8 mouse cellular contexts compared by ENCODE assay signal in genomic region chr9:57485774-57486173, GRCm38 (mm10). TPM values are rescaled to one million over a fixed set of nuclear protein-coding genes. Genes with fewer than 3 reads are reported as not detected.
DNase-seq lines count a peak whose midpoint lies in the region; ATAC-seq and TF ChIP-seq lines count a peak whose summit lies in the region.

No protein-coding gene starts in this region.

- H3K36me3 ChIP-seq in heart, embryonic 15.5 days, result no peaks in the 10 kb centered on the region
- no peaks in the 10 kb centered on the region for H3K36me3 ChIP-seq in lung, postnatal 0 days (ENCODE audit: insufficient read depth, low read length)

- TF ChIP-seq EP300 in lung, postnatal 0 days (IDR thresholded peaks at IDR 0.05), result no peak

- 0 out of 2 replicates have a peak, but pooled peaks cover 2% of the 10 kb centered on the region for H3K27me3 ChIP-seq in heart, embryonic 15.5 days
- H3K27me3 ChIP-seq in lung, postnatal 0 days (replicated peaks; ENCODE audit: insufficient read depth, low read length), result no peaks in the 10 kb centered on the region

- H3K9ac ChIP-seq in heart, embryonic 15.5 days, result no peak overlapping the region
- H3K9ac ChIP-seq in lung, postnatal 0 days (replicated peaks; ENCODE audit: low read depth), result no peak overlapping the region

- 0 out of 2 replicates have a peak, but pooled peaks cover 3% of the 10 kb centered on the region for H3K4me1 ChIP-seq in heart, embryonic 15.5 days (replicated peaks)
- H3K4me1 ChIP-seq in lung, postnatal 0 days (ENCODE audit: insufficient read depth, low read depth, low read length), result no peaks in the 10 kb centered on the region

- no peak overlapping the region for H3K27ac ChIP-seq in heart, embryonic 15.5 days
- no peak overlapping the region for H3K27ac ChIP-seq in lung, postnatal 0 days (ENCODE audit: low read length)

- WGBS in heart, embryonic 15.5 days, result 12% methylated on average over 7 of the region's 7 CpGs
- WGBS in lung, postnatal 0 days, result 15% methylated on average over 7 of the region's 7 CpGs

- peak; percentile 90; the same call in 1 of the 2 replicates for TF ChIP-seq CTCF in brain, embryonic 14.5 days (IDR thresholded peaks at IDR 0.05; ENCODE audit: borderline replicate concordance, extremely low read depth, insufficient read depth, insufficient read length)
- TF ChIP-seq CTCF in lung, postnatal 0 days (IDR thresholded peaks at IDR 0.05), result peak; percentile 98

- peak; percentile 43; the same call in 1 of the 2 replicates for ATAC-seq in heart, embryonic 15.5 days (replicated peaks; ENCODE audit: insufficient number of reproducible peaks, insufficient read depth, low FRiP score, low read depth)
- peak; percentile 37 for ATAC-seq in lung, postnatal 0 days

- no peak overlapping the region for H3K4me2 ChIP-seq in heart, embryonic 15.5 days
- no peak overlapping the region for H3K4me2 ChIP-seq in lung, postnatal 0 days (replicated peaks; ENCODE audit: low read depth, low read length)

- TF ChIP-seq POLR2A in brain, embryonic 14.5 days (IDR thresholded peaks at IDR 0.05; ENCODE audit: borderline replicate concordance, extremely low read depth, insufficient read depth, insufficient read length, poor library complexity, severe bottlenecking), result no peak

- no peak overlapping the region for H3K4me3 ChIP-seq in heart, embryonic 15.5 days
- no peak overlapping the region for H3K4me3 ChIP-seq in lung, postnatal 0 days (ENCODE audit: low read depth, low read length)

- no peaks in the 10 kb centered on the region; the same call in 1 of the 2 replicates for H3K9me3 ChIP-seq in heart, embryonic 15.5 days (replicated peaks)
- no peaks in the 10 kb centered on the region for H3K9me3 ChIP-seq in lung, postnatal 0 days (ENCODE audit: low read length)

- DNase-seq in ES-CJ7 (ENCODE audit: low read depth, low spot score), result peak; percentile 90
- DNase-seq in brain, embryonic 14.5 days (ENCODE audit: low read depth), result peak; percentile 94
- peak; percentile 50 for DNase-seq in fibroblast of lung, adult 2 months (ENCODE audit: low read depth)
- DNase-seq in layer of hippocampus, adult 11-12 months (ENCODE audit: low spot score), result peak; percentile 81
- DNase-seq in lung, postnatal 0 days (ENCODE audit: low spot score), result peak; percentile 89
- DNase-seq in retina, adult 2 months (ENCODE audit: low read depth, low spot score), result peak; percentile 81
- peak; percentile 85 for DNase-seq in thymus, postnatal 14 days

RNA-seq across cellular contexts. Expression of gene Scamp5, which starts 17.9 kb away (rescaled TPM):
- 222 and 241 TPM in 2 replicates for polyA plus RNA-seq in brain, embryonic 14.5 days (2012; rRNA removed)
- 7.6 and 9.7 TPM in 2 replicates for polyA plus RNA-seq in heart, embryonic 15.5 days (2015; fragmentation: Nextera tagmentation; extraction: Ambion mirVana)
- 3.5 and 4.0 TPM in 2 replicates for polyA plus RNA-seq in lung, postnatal 0 days (2015; fragmentation: Nextera tagmentation; extraction: Ambion mirVana)

RNA-seq across cellular contexts. Expression of gene Rpp25, which starts 18.1 kb away (rescaled TPM):
- polyA plus RNA-seq in brain, embryonic 14.5 days (2012; rRNA removed), result 8.2 and 12.1 TPM in 2 replicates
- 11.5 and 12.9 TPM in 2 replicates for polyA plus RNA-seq in heart, embryonic 15.5 days (2015; fragmentation: Nextera tagmentation; extraction: Ambion mirVana)
- 3.3 and 3.6 TPM in 2 replicates for polyA plus RNA-seq in lung, postnatal 0 days (2015; fragmentation: Nextera tagmentation; extraction: Ambion mirVana)

RNA-seq across cellular contexts. Expression of gene Cox5a, which starts 35.3 kb away (rescaled TPM):
- 320 and 341 TPM in 2 replicates for polyA plus RNA-seq in brain, embryonic 14.5 days (2012; rRNA removed)
- polyA plus RNA-seq in heart, embryonic 15.5 days (2015; fragmentation: Nextera tagmentation; extraction: Ambion mirVana), result 1,248 and 1,820 TPM in 2 replicates
- polyA plus RNA-seq in lung, postnatal 0 days (2015; fragmentation: Nextera tagmentation; extraction: Ambion mirVana), result 440 and 448 TPM in 2 replicates

RNA-seq across cellular contexts. Expression of gene Ppcdc, which starts 45.9 kb away (rescaled TPM):
- 17.9 and 21.1 TPM in 2 replicates for polyA plus RNA-seq in brain, embryonic 14.5 days (2012; rRNA removed)
- 17.0 and 20.0 TPM in 2 replicates for polyA plus RNA-seq in heart, embryonic 15.5 days (2015; fragmentation: Nextera tagmentation; extraction: Ambion mirVana)
- 25.9 and 29.2 TPM in 2 replicates for polyA plus RNA-seq in lung, postnatal 0 days (2015; fragmentation: Nextera tagmentation; extraction: Ambion mirVana)

RNA-seq across cellular contexts. Expression of gene Fam219b, which starts 51.6 kb away (rescaled TPM):
- polyA plus RNA-seq in brain, embryonic 14.5 days (2012; rRNA removed), result 12.1 and 12.2 TPM in 2 replicates
- polyA plus RNA-seq in heart, embryonic 15.5 days (2015; fragmentation: Nextera tagmentation; extraction: Ambion mirVana), result 10.6 and 15.1 TPM in 2 replicates
- 12.3 and 13.5 TPM in 2 replicates for polyA plus RNA-seq in lung, postnatal 0 days (2015; fragmentation: Nextera tagmentation; extraction: Ambion mirVana)

Comparison
In these comparisons a context has a peak if more than half of its experiments do, and no peak if none do; other contexts are left out.
1. RNA of gene Scamp5, which starts 17.9 kb away (polyA plus RNA-seq): 222 to 241 TPM in brain, embryonic 14.5 days; 7.6 to 9.7 TPM in heart, embryonic 15.5 days and 3.5 to 4.0 TPM in lung, postnatal 0 days; every median in the first group is over 10 times any median in the second.
2. Peak in every context shown above with its lines, with median percentiles within 50 percentile points of each other: DNase-seq.